Mouse (Mus musculus) cerebellum, adult 2 months (tissue): Measurements from ENCODE around the gene Gpatch2. TPM values are rescaled to one million over a fixed set of nuclear protein-coding genes. Genes with fewer than 3 reads are reported as not detected.

Experiments
- DNase-seq, 2 experiments: peaks; one replicate each; pipeline ENCODE4 v3.0.0; 2021
- H3K27ac ChIP-seq: fragments of 200-500 bp; 2 replicates; pipeline ENCODE4 v1.5.1; 2012; ENCODE audit warnings: low read length, control low read depth, inconsistent platforms; ENCODE audit not compliant: insufficient read depth
- H3K27me3 ChIP-seq: fragments of 200-500 bp; 2 replicates; pipeline ENCODE4 v1.6.1; 2012; ENCODE audit warnings: inconsistent platforms, mild to moderate bottlenecking, low read length, moderate library complexity; ENCODE audit not compliant: control insufficient read depth, insufficient read depth
- H3K4me1 ChIP-seq: fragments of 200-500 bp; 2 replicates; pipeline ENCODE4 v1.6.1; 2011; ENCODE audit warnings: low read length; ENCODE audit not compliant: control insufficient read depth, insufficient read depth
- H3K4me3 ChIP-seq: fragments of 200-500 bp; replicated peaks from 2 replicates; pipeline ENCODE3; 2011; ENCODE audit warnings: mild to moderate bottlenecking, low read depth, low read length, control low read depth; ENCODE audit not compliant: insufficient read depth
- CTCF ChIP-seq: fragments of 200-500 bp; IDR thresholded peaks from 2 replicates; pipeline ENCODE4 v1.5.1; 2011; ENCODE audit warnings: low read depth, mild to moderate bottlenecking, control low read depth, low read length, moderate library complexity, borderline replicate concordance; ENCODE audit not compliant: insufficient read depth
- POLR2A ChIP-seq: fragments of 200-500 bp; IDR thresholded peaks from 2 replicates; pipeline ENCODE4 v1.6.1; 2011; ENCODE audit warnings: low read length, control low read depth, borderline replicate concordance; ENCODE audit not compliant: insufficient read depth
- WGBS: fragments of 180-500 bp; shearing (Covaris S2); methylation state at CpG from one replicate; pipeline ENCODE4 v1.1.7; 2018; 5-methylcytosine and 5-hydroxymethylcytosine counted together
- polyA plus RNA-seq: library from polyadenylated mRNA; depleted of rRNA; stranded (reverse); fragments of >200 nt; gene quantifications from 2 replicates; pipeline ENCODE4 v1.2.3, GENCODE M21; 2012

Gene Gpatch2
- polyA plus RNA-seq, 1 experiment: 15.4 TPM

- 80% methylated on average over 6 of the region's 6 CpGs for WGBS
- DNase-seq: no peak
- Histone ChIP-seq H3K27me3 (no peaks in the 10 kb centered on the region), H3K27ac (no peak overlapping the region), H3K4me1 (peaks cover 6% of the 10 kb centered on the region), H3K4me3 (no peak overlapping the region)
- TF ChIP-seq CTCF (no peak), POLR2A (no peak)
Observed at GRCm38 (mm10) chr1:187236296-187236695, 21.0 kb downstream of the Gpatch2 start.

GRCm38 (mm10) chr1:187238061-187238460 is 22.8 kb downstream of the Gpatch2 start:
- Histone ChIP-seq H3K27ac (no peak overlapping the region), H3K4me3 (no peak overlapping the region), H3K4me1 (peaks cover 4% of the 10 kb centered on the region), H3K27me3 (no peaks in the 10 kb centered on the region)
- DNase-seq: no peak
- TF ChIP-seq CTCF (no peak), POLR2A (no peak)
- WGBS: 72% methylated on average over 4 of the region's 4 CpGs

- WGBS: 99% methylated on average over 3 of the region's 3 CpGs
- H3K4me1 ChIP-seq: no peaks in the 10 kb centered on the region
- H3K27me3 ChIP-seq: no peaks in the 10 kb centered on the region
- no peak overlapping the region for H3K4me3 ChIP-seq
- TF ChIP-seq CTCF (no peak), POLR2A (no peak)
- no peak overlapping the region for H3K27ac ChIP-seq
- DNase-seq: no peak
Observed at GRCm38 (mm10) chr1:187240304-187240703, 25.0 kb downstream of the Gpatch2 start.

- DNase-seq: no peak
- TF ChIP-seq CTCF (no peak), POLR2A (no peak)
- H3K4me1 ChIP-seq: no peaks in the 10 kb centered on the region
- no peak overlapping the region for H3K4me3 ChIP-seq
- WGBS: 93% methylated on average over 5 of the region's 5 CpGs
- H3K27me3 ChIP-seq: no peaks in the 10 kb centered on the region
- H3K27ac ChIP-seq: no peak overlapping the region
Observed at GRCm38 (mm10) chr1:187241329-187241728, 26.0 kb downstream of the Gpatch2 start.

- no peak for DNase-seq
- Histone ChIP-seq H3K27me3 (no peaks in the 10 kb centered on the region), H3K27ac (no peak overlapping the region), H3K4me3 (no peak overlapping the region), H3K4me1 (no peaks in the 10 kb centered on the region)
- TF ChIP-seq CTCF (no peak), POLR2A (no peak)
- WGBS: 79% methylated on average over 5 of the region's 5 CpGs
Observed at GRCm38 (mm10) chr1:187244734-187245133, 29.4 kb downstream of the Gpatch2 start.

GRCm38 (mm10) chr1:187250741-187251262 is 35.5 kb downstream of the Gpatch2 start:
- 85% methylated on average over 1 of the region's 1 CpGs for WGBS
- no peak for DNase-seq
- no peaks in the 10 kb centered on the region; the same call in 1 of the 2 replicates for H3K4me1 ChIP-seq
- H3K4me3 ChIP-seq: no peak overlapping the region
- no peaks in the 10 kb centered on the region for H3K27me3 ChIP-seq
- no peak overlapping the region for H3K27ac ChIP-seq
- TF ChIP-seq CTCF (no peak), POLR2A (no peak)

GRCm38 (mm10) chr1:187258756-187259155 is 43.4 kb downstream of the Gpatch2 start:
- Histone ChIP-seq H3K27ac (no peak overlapping the region), H3K27me3 (no peaks in the 10 kb centered on the region), H3K4me3 (no peak overlapping the region), H3K4me1 (no peaks in the 10 kb centered on the region)
- no peak for DNase-seq
- WGBS: 76% methylated on average over 4 of the region's 4 CpGs
- TF ChIP-seq CTCF: peak; percentile 6; the same call in 1 of the 2 replicates
- TF ChIP-seq POLR2A: no peak

GRCm38 (mm10) chr1:187267601-187268000 is 52.3 kb downstream of the Gpatch2 start:
- TF ChIP-seq CTCF (no peak), POLR2A (no peak)
- WGBS: 56% methylated on average over 4 of the region's 4 CpGs

More at GRCm38 (mm10) chr1:187267601-187268000, 52.3 kb downstream of the Gpatch2 start:
- no peak for DNase-seq
- Histone ChIP-seq H3K27me3 (no peaks in the 10 kb centered on the region), H3K4me3 (no peak overlapping the region), H3K27ac (no peak overlapping the region), H3K4me1 (no peaks in the 10 kb centered on the region)
